Mouse (Mus musculus) embryonic facial prominence, embryonic 11.5 days (tissue): ENCODE data around the gene Tex33. TPM values are rescaled to one million over a fixed set of nuclear protein-coding genes. Genes with fewer than 3 reads are reported as not detected.

ENCODE experiments used
- ATAC-seq: fragments of 200-750 bp; cut with Nextera tagmentation; replicated peaks from 2 replicates; pipeline ENCODE4 v1.8.0; 2017; ENCODE audit warnings: low read depth; ENCODE audit not compliant: insufficient number of reproducible peaks, low FRiP score, low TSS enrichment
- DNase-seq: peaks from one replicate; pipeline ENCODE4 v3.0.0-alpha.2; 2015; ENCODE audit warnings: low spot score
- H3K27ac ChIP-seq: fragments of 300-500 bp; sonication (generic); replicated peaks from 2 replicates; pipeline ENCODE4 v1.5.1; 2014; ENCODE audit warnings: mild to moderate bottlenecking, low read depth, low read length, control low read depth
- H3K27me3 ChIP-seq: fragments of 300-500 bp; sonication (generic); 2 replicates; pipeline ENCODE4 v1.6.1; 2014; ENCODE audit warnings: mild to moderate bottlenecking, low read length, moderate library complexity, mixed read lengths; ENCODE audit not compliant: control insufficient read depth, insufficient read depth
- H3K36me3 ChIP-seq: fragments of 300-500 bp; sonication (generic); replicated peaks from 2 replicates; pipeline ENCODE4 v1.6.1; 2014; ENCODE audit warnings: low read depth, mild to moderate bottlenecking, low read length, moderate library complexity, mixed read lengths; ENCODE audit not compliant: control insufficient read depth, insufficient read depth
- H3K4me1 ChIP-seq: fragments of 300-500 bp; sonication (generic); 2 replicates; pipeline ENCODE4 v1.6.1; 2014; ENCODE audit warnings: low read length, mixed read lengths; ENCODE audit not compliant: control insufficient read depth, insufficient read depth
- H3K4me2 ChIP-seq: fragments of 300-500 bp; sonication (generic); 2 replicates; pipeline ENCODE4 v1.6.1; 2014; ENCODE audit warnings: low read depth, mild to moderate bottlenecking, control low read depth, low read length, moderate library complexity
- H3K4me3 ChIP-seq: fragments of 300-500 bp; sonication (generic); 2 replicates; pipeline ENCODE4 v1.5.1; 2014; ENCODE audit warnings: low read depth, low read length, control low read depth
- H3K9ac ChIP-seq: fragments of 300-500 bp; sonication (generic); replicated peaks from 2 replicates; pipeline ENCODE4 v1.6.1; 2014; ENCODE audit warnings: mild to moderate bottlenecking, control low read depth, low read length
- H3K9me3 ChIP-seq: fragments of 300-500 bp; sonication (generic); replicated peaks from 2 replicates; pipeline ENCODE4 v1.6.1; 2016; ENCODE audit warnings: mild to moderate bottlenecking, low read length, inconsistent platforms, mixed read lengths; ENCODE audit not compliant: control insufficient read depth
- whole genome bisulfite sequencing: fragments of 180-500 bp; shearing (Covaris S2); extraction: QIAGEN DNeasy Blood & Tissue Kit; methylation state at CpG from one replicate; pipeline ENCODE4 v1.1.7; 2014; 5-methylcytosine and 5-hydroxymethylcytosine counted together
- polyA plus RNA-seq: library from polyadenylated mRNA; unstranded; fragments of >200 nt; fragmentation: Nextera tagmentation; extraction: Ambion mirVana; gene quantifications from 2 replicates; pipeline ENCODE4 v1.2.1, GENCODE M21; 2014

Gene Tex33
- polyA plus RNA-seq, 1 experiment from 2014 or later: not detected

GRCm38 (mm10) chr15:78428391-78429138 lies 32.9 kb upstream of the Tex33 start, which contains the start of gene Kctd17:
Gene Kctd17 (plus strand): TSS chr15:78428564.
- WGBS: 2% methylated on average over 48 of the region's 52 CpGs
- DNase-seq: peak; percentile 83

DNA sequence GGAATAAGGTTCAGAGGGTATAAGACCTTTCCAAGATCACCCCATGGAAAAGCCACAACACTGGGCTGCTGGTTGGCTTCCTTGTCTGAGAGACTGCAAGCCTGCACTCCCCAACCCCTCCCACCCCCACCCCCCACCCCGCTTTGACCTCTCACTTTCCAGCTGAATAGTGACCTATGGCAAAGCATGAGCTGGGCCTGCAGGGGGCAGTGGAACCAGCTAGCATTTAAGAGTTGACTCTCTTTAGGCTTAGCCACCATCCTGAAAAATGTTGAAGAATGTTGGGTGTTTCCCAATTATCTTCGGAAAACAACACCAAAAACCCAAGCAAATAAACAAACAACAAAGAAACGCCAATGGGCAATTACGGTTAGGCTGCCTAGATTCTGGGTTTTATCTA lies 29.5 kb upstream of the Tex33 start:
- 0 out of 2 replicates have a peak, but pooled peaks cover 3% of the 10 kb centered on the region for H3K4me1 ChIP-seq
- no peaks in the 10 kb centered on the region for H3K9me3 ChIP-seq
- no peak overlapping the region for H3K4me3 ChIP-seq
- WGBS: 54% methylated on average over 4 of the region's 4 CpGs
- H3K27me3 ChIP-seq: no peaks in the 10 kb centered on the region
- H3K27ac ChIP-seq: no peak overlapping the region
- no peaks in the 10 kb centered on the region for H3K36me3 ChIP-seq
- ATAC-seq (no peak), DNase-seq (no peak)
- no peak overlapping the region for H3K4me2 ChIP-seq
- H3K9ac ChIP-seq: no peak overlapping the region

More at GRCm38 (mm10) chr15:78428391-78429138, 32.9 kb upstream of the Tex33 start, which contains the start of gene Kctd17:
- no peak within 1 kb of the TSS for H3K27ac ChIP-seq
- ATAC-seq: peak; percentile 80
- no peaks in the 10 kb centered on the region for H3K27me3 ChIP-seq
- H3K4me2 ChIP-seq: peak within 1 kb of the TSS; percentile 59
- H3K9me3 ChIP-seq: no peaks in the 10 kb centered on the region
- peak within 1 kb of the TSS; percentile 75 for H3K4me3 ChIP-seq
- peak within 1 kb of the TSS; percentile 89 for H3K9ac ChIP-seq
- H3K4me1 ChIP-seq: 0 out of 2 replicates have a peak, but pooled peaks cover 3% of the 10 kb centered on the region
- H3K36me3 ChIP-seq: no peaks in the 10 kb centered on the region; the same call in 1 of the 2 replicates

GRCm38 (mm10) chr15:78424507-78424906 lies 28.8 kb upstream of the Tex33 start:
- Histone ChIP-seq H3K9ac (no peak overlapping the region), H3K4me3 (no peak overlapping the region), H3K27ac (no peak overlapping the region), H3K4me1 (0 out of 2 replicates have a peak, but pooled peaks cover 3% of the 10 kb centered on the region), H3K36me3 (no peaks in the 10 kb centered on the region), H3K4me2 (no peak overlapping the region), H3K27me3 (no peaks in the 10 kb centered on the region), H3K9me3 (no peaks in the 10 kb centered on the region)
- DNase-seq (no peak), ATAC-seq (no peak)
- 17% methylated on average over 11 of the region's 11 CpGs for WGBS

GRCm38 (mm10) chr15:78422046-78422956 lies 26.6 kb upstream of the Tex33 start:
- no peak for ATAC-seq
- no peak overlapping the region for H3K27ac ChIP-seq
- DNase-seq: peak; percentile 88
- no peaks in the 10 kb centered on the region for H3K9me3 ChIP-seq
- 15% methylated on average over 16 of the region's 16 CpGs for WGBS
- H3K36me3 ChIP-seq: no peaks in the 10 kb centered on the region
- no peaks in the 10 kb centered on the region for H3K4me1 ChIP-seq
- no peak overlapping the region for H3K9ac ChIP-seq
- no peak overlapping the region for H3K4me2 ChIP-seq
- H3K4me3 ChIP-seq: no peak overlapping the region
- H3K27me3 ChIP-seq: no peaks in the 10 kb centered on the region

DNA sequence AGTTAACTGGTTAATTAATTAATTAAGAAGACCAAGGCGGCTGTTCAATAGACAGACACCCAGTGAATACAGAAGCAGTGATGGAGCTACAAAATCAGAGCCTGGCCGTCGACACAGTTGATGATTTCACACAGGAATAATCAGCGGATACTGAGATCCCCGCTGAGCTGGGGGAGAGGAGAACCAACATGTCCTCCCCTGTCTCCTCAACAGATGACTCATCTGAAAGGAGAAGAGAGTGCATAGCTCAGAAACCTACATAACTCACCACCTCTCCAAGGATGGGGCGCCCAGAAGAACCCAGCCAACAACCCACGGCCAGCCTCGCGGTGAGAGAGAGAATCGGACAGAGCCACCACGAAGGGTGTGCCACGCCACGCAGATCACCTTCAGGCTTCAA lies 24.7 kb upstream of the Tex33 start:
- Histone ChIP-seq H3K4me2 (no peak overlapping the region), H3K9ac (no peak overlapping the region), H3K4me1 (no peaks in the 10 kb centered on the region; the same call in 1 of the 2 replicates), H3K27ac (no peak overlapping the region), H3K36me3 (no peaks in the 10 kb centered on the region), H3K4me3 (no peak overlapping the region), H3K9me3 (no peaks in the 10 kb centered on the region), H3K27me3 (no peaks in the 10 kb centered on the region)
- WGBS: 88% methylated on average over 13 of the region's 13 CpGs
- DNase-seq (no peak), ATAC-seq (no peak)

DNA sequence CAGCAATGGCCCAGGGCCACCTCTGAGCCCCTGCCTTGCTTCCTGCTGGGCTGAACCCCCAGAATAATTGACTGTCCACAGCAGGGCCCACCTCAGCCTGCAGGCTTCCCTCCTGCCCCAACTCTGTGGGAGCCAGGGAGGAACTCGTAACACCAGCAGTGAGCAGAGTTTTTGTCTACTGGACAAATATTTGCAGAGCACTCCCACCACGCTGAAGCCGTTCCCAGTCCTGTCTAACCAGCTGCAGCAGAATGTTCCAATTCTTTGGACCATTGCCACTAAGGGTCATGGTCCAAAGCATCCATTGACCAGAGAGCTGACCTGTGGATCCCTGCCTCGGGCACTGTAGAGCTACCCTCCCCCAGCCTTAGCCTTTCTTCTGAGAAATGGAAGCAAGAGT lies 21.2 kb upstream of the Tex33 start:
- ATAC-seq (no peak), DNase-seq (no peak)
- Histone ChIP-seq H3K27ac (no peak overlapping the region), H3K4me3 (no peak overlapping the region), H3K4me2 (no peak overlapping the region), H3K9me3 (no peaks in the 10 kb centered on the region), H3K4me1 (no peaks in the 10 kb centered on the region; the same call in 1 of the 2 replicates), H3K27me3 (no peaks in the 10 kb centered on the region), H3K9ac (no peak overlapping the region), H3K36me3 (no peaks in the 10 kb centered on the region)
- WGBS: 10% methylated on average over 4 of the region's 4 CpGs

- DNase-seq (no peak), ATAC-seq (no peak)
- Histone ChIP-seq H3K36me3 (no peaks in the 10 kb centered on the region), H3K9me3 (no peaks in the 10 kb centered on the region), H3K4me3 (no peak overlapping the region), H3K9ac (no peak overlapping the region), H3K27me3 (peaks cover 19% of the 10 kb centered on the region), H3K4me1 (peaks cover 3% of the 10 kb centered on the region), H3K27ac (no peak overlapping the region), H3K4me2 (no peak overlapping the region)
- WGBS: 87% methylated on average over 8 of the region's 8 CpGs
Observed at GRCm38 (mm10) chr15:78414157-78414556, 18.4 kb upstream of the Tex33 start.
